In genomic region chr17:32766422-32766821, GRCm38 (mm10) we compare ENCODE assay signal across 24 mouse cellular contexts. TPM values are rescaled to one million over a fixed set of nuclear protein-coding genes. Genes with fewer than 3 reads are reported as not detected.
"Had no signal": no experiment of that assay in that cellular context is flagged by ENCODE, and none has a peak within 500 bp of the region (broad histone marks: within the 10 kb centered on the region; RNA-seq: fewer than 3 reads in every experiment).

No protein-coding gene starts in this region.

- H3K4me1 ChIP-seq: limb, embryonic 12.5 days; limb, embryonic 15.5 days; neural tube, embryonic 12.5 days; neural tube, embryonic 15.5 days; stomach, embryonic 15.5 days had no signal

- H3K4me3 ChIP-seq: limb, embryonic 12.5 days; limb, embryonic 15.5 days; neural tube, embryonic 12.5 days; neural tube, embryonic 15.5 days; stomach, embryonic 15.5 days had no signal

- ATAC-seq: inflammation-experienced regulatory T-cells, adult 6 months; intestine, embryonic 16.5 days; liver, postnatal 0 days; lung, postnatal 0 days had no signal

- H3K4me2 ChIP-seq: limb, embryonic 12.5 days; limb, embryonic 15.5 days; liver, embryonic 11.5 days; lung, embryonic 14.5 days; midbrain, embryonic 11.5 days; neural tube, embryonic 12.5 days; neural tube, embryonic 15.5 days; stomach, embryonic 15.5 days had no signal

- H3K27me3 ChIP-seq: limb, embryonic 12.5 days; limb, embryonic 15.5 days; neural tube, embryonic 12.5 days; neural tube, embryonic 15.5 days; stomach, embryonic 15.5 days had no signal

- H3K27ac ChIP-seq: limb, embryonic 12.5 days; limb, embryonic 15.5 days; liver, embryonic 14.5 days; macrophage; neural tube, embryonic 12.5 days; neural tube, embryonic 15.5 days; stomach, embryonic 15.5 days had no signal

- H3K9me3 ChIP-seq: limb, embryonic 15.5 days; stomach, embryonic 15.5 days had no signal

- H3K9ac ChIP-seq: limb, embryonic 12.5 days; limb, embryonic 15.5 days; liver, embryonic 14.5 days; liver, postnatal 0 days; lung, embryonic 14.5 days; neural tube, embryonic 12.5 days; neural tube, embryonic 15.5 days; stomach, embryonic 15.5 days had no signal

- DNase-seq: kidney, adult 18-20 months; kidney, adult 9 months; kidney, postnatal 14 days; kidney, postnatal 4 days; left cerebral cortex, postnatal 4 days; liver, postnatal 0 days; lung, embryonic 14.5 days; midbrain, embryonic 14.5 days; spleen, adult 18-20 months; thymus, adult 18-20 months; thymus, postnatal 36 days had no signal

RNA-seq across cellular contexts. Expression of gene Zfp811, which starts 43.3 kb away (rescaled TPM):
- total RNA-seq: megakaryocyte-erythroid progenitor cell, adult 5-6 weeks had no signal
